ENCODE assay signal across 8 mouse cellular contexts in the genomic region with DNA sequence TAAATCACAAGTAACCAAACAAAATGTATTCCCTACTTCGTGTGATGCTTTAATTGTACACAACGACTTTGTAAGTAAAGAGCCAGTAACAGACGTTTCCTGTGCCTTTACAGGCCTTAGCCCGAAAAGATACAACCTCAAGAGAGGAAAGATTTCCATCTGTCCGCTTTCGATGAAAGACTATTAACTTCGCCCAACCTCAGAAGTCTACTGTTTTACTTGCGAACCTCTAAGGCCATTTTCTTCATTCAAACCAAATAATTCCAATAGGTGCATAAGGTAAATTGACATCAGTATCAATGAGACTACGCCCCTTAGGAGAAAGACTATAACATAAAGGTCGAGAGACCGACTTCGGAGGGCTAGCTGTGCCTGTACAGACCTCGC. TPM values are rescaled to one million over a fixed set of nuclear protein-coding genes. Genes with fewer than 3 reads are reported as not detected.
A peak's percentile ranks its signal among the peaks of the same experiment; 100 is the strongest.
DNase-seq lines count a peak whose midpoint lies in the region; ATAC-seq and TF ChIP-seq lines count a peak whose summit lies in the region.

No protein-coding gene starts in this region.

- no peak for TF ChIP-seq CTCF in gastrocnemius, adult 2 months (IDR thresholded peaks at IDR 0.05)
- TF ChIP-seq CTCF in thymus, adult 2 months (IDR thresholded peaks at IDR 0.05; ENCODE audit: borderline replicate concordance, control insufficient read depth, extremely low read depth, insufficient read depth, low read length, poor library complexity) = no peak
- TF ChIP-seq CTCF in stomach, postnatal 0 days (IDR thresholded peaks at IDR 0.05; ENCODE audit: low read depth) = no peak

- H3K9me3 ChIP-seq in limb, embryonic 14.5 days (ENCODE audit: control insufficient read depth, low read length) = no peaks in the 10 kb centered on the region
- no peaks in the 10 kb centered on the region for H3K9me3 ChIP-seq in stomach, postnatal 0 days (ENCODE audit: control insufficient read depth, low read length)

- peak overlapping the region; percentile 56 for H3K4me2 ChIP-seq in limb, embryonic 14.5 days (replicated peaks; ENCODE audit: low read depth, low read length, severe bottlenecking)
- peak overlapping the region; percentile 77 for H3K4me2 ChIP-seq in stomach, postnatal 0 days (replicated peaks; ENCODE audit: low read depth)

- intact Hi-C loops in gastrocnemius, adult 2 months (cut with DNase I) = no loop called here

- TF ChIP-seq EP300 in stomach, postnatal 0 days (optimal IDR thresholded peaks at IDR 0.05) = no peak

- H3K27ac ChIP-seq in gastrocnemius, adult 2 months = peak overlapping the region; percentile 89
- no peak overlapping the region for H3K27ac ChIP-seq in thymus, adult 2 months (ENCODE audit: control insufficient read depth, insufficient read depth, low read length)
- peak overlapping the region; percentile 87 for H3K27ac ChIP-seq in limb, embryonic 14.5 days (replicated peaks; ENCODE audit: low read depth, low read length)
- peak overlapping the region; percentile 92 for H3K27ac ChIP-seq in stomach, postnatal 0 days (replicated peaks)

- H3K4me3 ChIP-seq in gastrocnemius, adult 2 months = peak overlapping the region; percentile 97
- peak overlapping the region; percentile 92 for H3K4me3 ChIP-seq in thymus, adult 2 months (ENCODE audit: control insufficient read depth, insufficient read depth, low read length)
- H3K4me3 ChIP-seq in limb, embryonic 14.5 days (replicated peaks; ENCODE audit: low read length) = peak overlapping the region; percentile 99
- H3K4me3 ChIP-seq in stomach, postnatal 0 days (ENCODE audit: low read depth, low read length) = peak overlapping the region; percentile 91

- TF ChIP-seq POLR2A in thymus, adult 2 months (IDR thresholded peaks at IDR 0.05; ENCODE audit: control insufficient read depth, extremely low read depth, insufficient read depth, low read length, poor library complexity) = no peak
- TF ChIP-seq POLR2A in limb, embryonic 14.5 days (IDR thresholded peaks at IDR 0.05; ENCODE audit: borderline replicate concordance, extremely low read depth, insufficient read depth, insufficient read length) = no peak

- DNase-seq in gastrocnemius, adult 2 months = no peak
- no peak for DNase-seq in gastrocnemius, postnatal 10 days
- DNase-seq in thymus, adult 2 months = no peak
- DNase-seq in thymus, postnatal 4 days = no peak
- no peak for DNase-seq in limb, embryonic 14.5 days (ENCODE audit: low spot score)
- no peak for DNase-seq in stomach, postnatal 0 days (ENCODE audit: low spot score)
- no peak for DNase-seq in urinary bladder, postnatal 10 days (ENCODE audit: low spot score)
- DNase-seq in kidney, postnatal 36 days = no peak

- peaks cover 12% of the 10 kb centered on the region for H3K36me3 ChIP-seq in thymus, adult 2 months (ENCODE audit: control insufficient read depth, insufficient read depth, low read length)
- peaks cover 17% of the 10 kb centered on the region for H3K36me3 ChIP-seq in limb, embryonic 14.5 days (ENCODE audit: control insufficient read depth, insufficient read depth, low read length)
- peaks cover 10% of the 10 kb centered on the region for H3K36me3 ChIP-seq in stomach, postnatal 0 days (ENCODE audit: control insufficient read depth, insufficient read depth, low read length)

- no peaks in the 10 kb centered on the region for H3K27me3 ChIP-seq in thymus, adult 2 months (ENCODE audit: control insufficient read depth, insufficient read depth, low read length)
- no peaks in the 10 kb centered on the region for H3K27me3 ChIP-seq in limb, embryonic 14.5 days (ENCODE audit: control insufficient read depth, insufficient read depth, low read length)
- no peaks in the 10 kb centered on the region for H3K27me3 ChIP-seq in stomach, postnatal 0 days (ENCODE audit: control insufficient read depth, insufficient read depth, low read length)

- no peak for ATAC-seq in limb, embryonic 14.5 days (ENCODE audit: low FRiP score, low read depth)
- no peak for ATAC-seq in stomach, postnatal 0 days (ENCODE audit: low FRiP score, low TSS enrichment)

- 1% methylated on average over 13 of the region's 13 CpGs for WGBS in thymus, adult 2 months
- 5% methylated on average over 13 of the region's 13 CpGs for WGBS in limb, embryonic 14.5 days
- 1% methylated on average over 13 of the region's 13 CpGs for WGBS in stomach, postnatal 0 days

- peaks cover 3% of the 10 kb centered on the region for H3K4me1 ChIP-seq in thymus, adult 2 months (replicated peaks; ENCODE audit: control insufficient read depth, insufficient read depth, low read length)
- peaks cover 21% of the 10 kb centered on the region for H3K4me1 ChIP-seq in limb, embryonic 14.5 days (ENCODE audit: control insufficient read depth, insufficient read depth, low read length)
- H3K4me1 ChIP-seq in stomach, postnatal 0 days (replicated peaks; ENCODE audit: control insufficient read depth, insufficient read depth) = peaks cover 3% of the 10 kb centered on the region

- H3K9ac ChIP-seq in limb, embryonic 14.5 days (ENCODE audit: low read depth, low read length, severe bottlenecking) = peak overlapping the region; percentile 92
- H3K9ac ChIP-seq in stomach, postnatal 0 days (ENCODE audit: low read length) = peak overlapping the region; percentile 88

RNA-seq across cellular contexts. Expression of a gene that starts 0.7 kb away (rescaled TPM):
- 1 to 10 TPM; 4.0 to 5.1 TPM for total RNA-seq in gastrocnemius, adult 2 months (2021)
- total RNA-seq in gastrocnemius, postnatal 10 days (2021) = 10 to 100 TPM; 19.4 to 20.1 TPM
- 24.5 and 29.4 TPM in 2 replicates for polyA plus RNA-seq in thymus, adult 2 months (2012; rRNA removed)
- polyA plus RNA-seq in limb, embryonic 14.5 days (2012; rRNA removed) = 40.9 and 45.3 TPM in 2 replicates
- polyA plus RNA-seq in limb, embryonic 14.5 days (2014; fragmentation: Nextera tagmentation; extraction: Ambion mirVana) = 65.8 and 72.2 TPM in 2 replicates
- 40.9 and 41.9 TPM in 2 replicates for polyA plus RNA-seq in stomach, postnatal 0 days (2015; fragmentation: Nextera tagmentation; extraction: Ambion mirVana)
